Mouse (Mus musculus) left cerebral cortex, postnatal 36 days (tissue): ENCODE measurements around the gene Snrpg. TPM values are rescaled to one million over a fixed set of nuclear protein-coding genes. Genes with fewer than 3 reads are reported as not detected.
A peak's percentile ranks its signal among the peaks of the same experiment; 100 is the strongest.
"Not testable (repeated sequence)": the region's sequence is repeated elsewhere in the genome, so short reads cannot be mapped to it uniquely, and the experiment has no call there.

Experiments used
- DNase-seq, 2 experiments: peaks; one replicate each; pipeline ENCODE4 v3.0.0; 2021 to 2022; ENCODE audit warnings: low spot score in 2 of 2, mixed read lengths in 1 of 2
- intact Hi-C: fragments of 180-260 bp; cut with DNase I; formaldehyde crosslinking; loops from one replicate; pipeline ENCODE4 v1.15.1; 2025
- total RNA-seq, 2 experiments: library from RNA; stranded (reverse); gene quantifications; 2 replicates each; pipeline ENCODE4 v1.2.3; 2021

The Snrpg gene
- total RNA-seq, 2 experiments from 2014 or later = 55.8 to 66.0 TPM

DNA sequence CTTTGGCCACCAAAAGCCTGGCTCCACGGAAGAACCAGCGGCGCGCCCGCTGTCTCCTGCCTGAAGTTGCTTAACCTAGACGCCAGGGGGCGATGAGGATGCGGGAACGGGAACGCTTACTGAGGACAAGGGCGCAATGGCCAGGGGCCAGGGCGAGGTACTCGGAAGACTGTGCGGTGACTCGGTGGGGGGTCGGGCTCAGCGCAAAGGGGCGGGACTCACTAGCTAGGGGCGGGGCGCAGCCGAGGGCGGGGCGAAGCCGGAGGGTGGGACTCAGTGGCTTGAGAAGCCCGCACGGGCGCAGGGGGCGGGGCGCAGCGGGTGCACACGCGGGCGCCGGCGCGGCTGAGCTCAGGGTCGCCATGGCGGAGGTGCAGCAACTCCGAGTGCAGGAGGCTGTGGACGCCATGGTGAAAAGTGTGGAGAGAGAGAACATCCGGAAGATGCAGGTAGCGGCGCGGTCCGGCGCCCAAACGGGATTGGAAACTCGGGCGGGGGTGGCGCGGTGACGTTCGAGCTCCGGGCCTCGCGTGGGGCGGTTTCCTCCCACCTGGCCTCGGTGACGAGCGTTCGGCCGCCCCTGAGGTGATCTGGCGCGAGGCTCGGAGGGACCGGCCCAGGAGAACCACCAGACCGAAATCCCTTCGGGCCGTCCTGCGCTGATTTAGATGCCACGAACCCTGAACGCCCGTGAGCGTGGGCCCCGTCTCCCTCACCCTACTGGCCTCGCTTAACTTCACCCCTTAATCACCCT, 5.6 kb upstream of the Snrpg start, which contains the start of gene Fam136a:
TSS of gene Fam136a (plus strand) at position 276 of the 754 bp plus-strand sequence.
- peak; percentile 88 to 90 for DNase-seq
- intact Hi-C loops = loop anchor here (1.0 to 2.0 kb wide), 3 partner anchors 171 to 337 kb away; partner anchors contain the start of genes Add2 and Tgfa

DNA sequence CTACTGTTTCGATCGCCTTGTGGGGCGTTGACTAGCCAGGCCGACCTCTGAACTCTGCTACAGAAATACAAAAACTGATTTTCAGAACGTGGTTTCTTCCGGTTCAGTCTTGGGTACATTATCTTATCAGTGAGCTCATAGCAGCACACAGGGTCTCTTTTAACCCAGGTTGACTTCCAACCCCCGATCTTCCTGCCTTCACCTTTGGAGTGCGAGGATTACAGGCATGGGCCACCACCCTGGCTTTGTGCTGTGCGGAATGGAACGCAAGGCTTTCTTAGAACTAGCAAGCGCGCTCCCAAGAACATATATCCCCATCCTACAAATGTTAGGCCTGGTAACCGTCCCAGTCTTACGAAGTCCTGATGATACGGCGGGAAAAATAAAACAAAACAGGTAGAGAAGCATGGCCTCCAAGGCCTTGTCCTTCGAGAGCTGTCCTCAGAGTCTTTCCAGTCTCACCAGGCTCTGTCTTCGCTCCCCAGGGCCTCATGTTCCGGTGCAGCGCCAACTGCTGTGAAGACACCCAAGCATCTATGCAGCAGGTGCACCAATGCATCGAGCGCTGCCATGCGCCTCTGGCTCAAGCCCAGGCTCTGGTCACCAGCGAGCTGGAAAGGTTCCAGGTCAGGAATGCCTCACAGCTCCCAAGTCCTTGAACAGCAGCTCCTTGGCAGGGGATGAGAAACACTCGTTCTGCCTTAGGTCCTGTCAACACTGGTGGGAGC, 4.8 kb upstream of the Snrpg start:
- peak; percentile 35 for DNase-seq
- intact Hi-C loops = no loop called here

DNA sequence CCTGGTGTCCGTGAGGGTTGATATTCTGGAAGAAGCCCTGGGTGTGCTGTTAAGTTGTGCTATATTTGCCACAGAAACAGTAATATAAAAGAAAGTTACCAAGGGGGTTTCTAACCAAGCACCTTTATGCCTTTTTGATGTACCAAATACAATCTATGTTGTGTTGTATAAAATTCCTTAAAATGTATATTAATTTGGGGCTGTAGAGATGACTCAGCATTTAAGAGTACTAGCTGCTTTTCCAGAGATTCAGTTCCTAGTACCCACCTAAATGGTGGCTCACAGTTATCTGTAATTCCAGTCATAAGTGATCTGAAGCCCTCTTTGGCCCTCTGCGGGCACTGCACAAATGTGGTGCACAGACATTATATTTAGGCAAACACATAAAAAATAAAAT, 4.3 kb upstream of the Snrpg start:
- intact Hi-C loops = no loop called here
- DNase-seq = no peak

DNA sequence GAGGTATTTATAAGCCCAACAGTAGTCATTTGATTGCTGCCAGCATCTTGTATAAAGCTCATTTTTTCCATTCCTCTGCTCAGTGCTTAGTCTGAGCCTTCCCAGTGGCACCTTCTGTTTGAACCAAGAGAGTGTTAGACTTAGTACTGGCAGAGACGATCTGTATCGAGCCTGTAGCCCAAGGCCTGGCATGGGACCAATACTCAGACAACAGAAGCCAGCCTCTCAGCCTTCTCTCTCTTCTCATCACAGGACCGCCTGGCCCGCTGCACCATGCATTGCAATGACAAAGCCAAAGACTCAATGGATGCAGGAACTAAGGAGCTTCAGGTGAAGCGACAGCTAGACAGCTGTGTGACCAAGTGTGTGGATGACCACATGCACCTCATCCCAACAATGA, 2.6 kb upstream of the Snrpg start:
- DNase-seq = peak in 1 of 2 experiments; percentile 22
- intact Hi-C loops = no loop called here

DNA sequence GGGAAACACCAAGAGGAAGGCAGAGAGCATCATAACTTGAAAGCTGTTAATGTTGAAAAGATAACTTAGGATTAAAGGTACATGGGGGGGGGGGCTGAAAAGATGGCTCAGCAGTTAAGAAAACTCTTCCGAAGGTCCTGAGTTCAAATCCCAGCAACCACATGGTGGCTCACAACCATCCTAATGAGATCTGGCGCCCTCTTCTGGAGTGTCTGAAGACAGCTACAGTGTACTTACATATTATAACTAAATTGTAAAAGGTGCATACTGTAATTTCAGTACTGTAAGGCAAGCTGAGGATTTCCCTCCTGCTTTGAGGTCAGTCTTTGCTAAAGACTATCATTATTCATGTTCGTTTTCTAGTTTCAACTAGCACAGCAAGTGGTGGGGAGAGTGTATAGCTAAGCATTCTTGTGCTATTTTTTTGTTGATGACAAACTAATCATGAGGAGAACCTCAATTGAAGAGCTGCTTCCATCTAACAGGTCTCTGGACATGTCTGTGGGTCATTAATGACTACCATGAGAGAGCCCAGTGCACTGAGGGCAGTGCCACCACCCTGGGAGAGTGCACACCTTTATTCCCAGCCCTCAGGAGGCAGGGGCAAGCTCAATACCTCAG, 901 bp upstream of the Snrpg start:
- intact Hi-C loops = loop anchor here (2.0 kb wide), 1 partner anchor 27 kb away; the partner anchor contains the start of gene Pcyox1
- DNase-seq = no peak

DNA sequence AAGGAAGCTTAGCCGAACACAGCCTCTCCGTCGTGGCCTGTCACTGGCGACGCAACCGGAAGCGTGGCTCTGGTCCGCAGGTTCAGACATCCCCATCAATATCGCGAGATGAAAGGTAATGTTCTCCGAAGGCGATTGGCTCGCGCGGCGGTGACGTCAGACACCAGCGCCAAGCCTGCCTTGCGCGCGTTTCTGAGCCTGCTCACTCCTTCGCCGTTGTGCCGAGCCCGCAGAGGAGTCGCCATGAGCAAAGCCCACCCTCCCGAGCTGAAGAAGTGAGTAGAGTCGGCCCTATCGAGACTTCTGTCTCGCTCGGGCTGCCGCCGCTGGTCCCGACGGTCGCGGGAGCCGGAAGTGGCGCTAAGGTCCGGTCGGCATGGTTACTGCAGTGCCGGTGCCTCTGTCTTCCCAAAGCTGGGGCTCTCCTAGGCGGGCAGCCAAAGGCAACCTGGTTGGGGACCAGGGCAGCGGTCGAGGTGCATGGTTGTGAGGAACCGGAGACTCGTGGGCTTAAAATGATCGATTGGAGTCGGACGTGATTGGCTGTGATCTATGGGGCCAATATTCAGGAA, 322 bp downstream of the Snrpg start:
- peak; percentile 98 to 99 for DNase-seq
- intact Hi-C loops = loop anchor here (2.0 kb wide), 1 partner anchor 25 kb away; the partner anchor contains the start of gene Pcyox1

DNA sequence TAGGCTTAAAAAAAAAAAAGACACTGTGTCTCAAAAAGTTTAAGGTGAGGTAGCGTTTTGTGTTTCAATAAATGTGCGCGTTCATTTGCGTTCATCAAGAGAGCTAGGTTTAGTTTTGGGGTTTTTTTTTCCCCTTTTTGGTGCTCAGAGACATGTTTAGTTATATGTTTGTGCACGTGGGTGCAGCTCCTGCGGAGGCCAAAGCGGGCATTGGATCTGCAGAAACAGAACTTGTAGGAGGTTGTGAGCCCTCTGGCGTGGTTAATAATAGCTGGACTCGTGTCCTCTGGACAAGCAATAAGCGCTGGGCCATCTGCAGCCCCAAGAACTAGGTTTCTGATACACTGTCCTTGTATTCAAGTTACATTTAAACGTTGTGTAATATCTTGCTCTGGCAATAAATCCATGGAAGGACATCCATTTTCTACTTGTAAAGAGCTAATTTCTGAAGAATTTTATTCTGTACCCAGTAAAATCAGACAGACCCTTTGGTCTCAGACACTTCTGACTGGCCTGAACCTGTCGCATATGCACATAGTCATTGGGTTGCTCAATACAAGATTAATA, 929 bp downstream of the Snrpg start:
- intact Hi-C loops = loop anchor here (2.0 kb wide), 1 partner anchor 25 kb away; the partner anchor contains the start of gene Pcyox1
- DNase-seq = no peak

DNA sequence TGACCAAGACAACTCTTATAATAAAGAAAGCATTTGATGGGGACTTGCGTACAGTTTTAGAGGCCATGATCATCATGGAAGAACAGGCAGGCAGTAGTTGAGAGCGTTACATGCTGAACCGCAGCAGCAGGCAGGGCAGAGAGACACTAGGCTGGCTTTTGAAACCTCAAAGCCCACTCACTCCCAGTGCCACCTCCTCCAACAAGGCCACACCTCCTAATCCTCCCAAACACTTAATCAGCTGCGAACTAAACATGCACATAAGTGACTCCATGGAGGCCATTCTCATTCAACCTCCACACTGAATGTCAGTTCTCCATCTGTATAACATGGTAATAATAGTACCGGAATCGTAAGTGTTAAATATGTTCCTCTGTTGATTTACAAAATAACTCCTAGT, 2.5 kb downstream of the Snrpg start:
- intact Hi-C loops = no loop called here
- no peak for DNase-seq

DNA sequence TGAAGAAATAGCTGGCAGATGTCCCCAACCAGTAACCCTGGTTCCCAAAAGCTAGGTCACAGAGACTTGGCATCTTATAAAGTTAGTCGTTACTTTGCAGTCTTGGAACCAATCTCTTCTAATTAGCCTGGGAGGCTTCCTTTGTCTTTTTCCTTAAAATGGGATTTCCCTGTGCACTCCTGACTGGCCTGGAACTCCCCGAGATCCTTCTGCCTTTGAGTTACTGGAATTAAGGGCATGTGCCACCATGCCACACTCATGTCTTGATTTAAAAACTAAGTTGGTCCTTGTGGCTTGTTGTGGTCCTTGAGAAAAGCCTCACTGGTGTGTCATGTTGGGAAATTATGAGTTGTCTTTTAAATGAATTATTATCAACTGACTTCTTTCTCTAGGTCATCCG, 7.2 kb downstream of the Snrpg start:
- intact Hi-C loops = no loop called here
- no peak for DNase-seq

DNA sequence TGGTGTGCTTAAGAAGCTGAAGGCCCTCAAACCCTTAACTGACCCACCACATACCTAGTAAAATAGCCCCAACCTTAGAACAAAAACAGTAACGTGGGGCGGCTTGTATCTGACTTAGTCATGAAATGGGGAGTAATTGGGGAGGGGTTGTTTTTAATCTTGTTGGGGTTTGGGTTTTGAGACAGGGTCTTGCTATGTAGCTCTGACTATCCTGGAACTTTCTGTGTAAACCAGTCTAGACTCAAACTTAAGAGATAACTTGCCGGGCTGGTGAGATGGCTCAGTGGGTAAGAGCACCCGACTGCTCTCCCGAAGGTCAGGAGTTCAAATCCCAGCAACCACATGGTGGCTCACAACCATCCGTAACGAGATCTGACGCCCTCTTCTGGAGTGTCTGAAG, 9.0 kb downstream of the Snrpg start:
- intact Hi-C loops = not testable (repeated sequence)

DNA sequence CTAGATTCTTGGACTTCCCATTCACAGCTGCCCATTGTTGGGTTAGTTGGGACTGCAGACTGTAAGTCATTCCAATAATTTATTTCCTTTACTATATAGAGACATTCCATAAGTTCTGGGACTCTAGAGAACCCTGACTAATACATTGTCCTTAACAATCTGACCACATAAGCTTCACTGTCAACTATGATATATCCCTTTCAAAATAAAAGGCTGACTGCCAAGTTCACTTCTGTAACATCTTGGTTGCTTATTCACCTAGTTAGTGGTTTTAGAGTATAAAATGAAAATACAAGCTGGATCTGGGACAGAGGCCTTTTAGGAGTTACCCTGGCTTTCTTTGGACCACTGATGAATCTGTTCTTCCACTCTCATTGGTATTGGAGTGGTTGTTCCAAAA, 11.4 kb downstream of the Snrpg start:
- no peak for DNase-seq
- intact Hi-C loops = no loop called here

More for the DNA sequence above, 9.0 kb downstream of the Snrpg start:
- not testable (repeated sequence) for DNase-seq

DNA sequence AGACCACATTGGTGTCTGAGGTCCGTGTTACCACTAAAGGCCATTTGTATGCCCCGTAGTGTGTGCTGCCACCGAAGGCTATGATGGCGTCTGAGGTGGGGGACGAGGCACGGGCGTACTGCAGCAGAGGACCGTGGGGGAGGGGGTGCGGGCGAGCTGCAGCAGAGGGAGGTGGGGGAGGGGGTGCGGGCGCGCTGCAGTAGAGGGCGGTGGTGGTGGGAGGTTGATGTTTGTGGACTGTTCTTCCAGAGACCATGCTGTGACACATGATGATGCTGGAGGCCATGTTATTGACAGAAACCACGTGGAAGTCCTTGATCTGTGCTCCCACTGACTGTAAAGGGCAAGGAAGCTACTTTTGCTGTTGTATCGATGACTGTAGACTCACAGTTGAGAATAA, 12.3 kb downstream of the Snrpg start:
- no peak for DNase-seq
- intact Hi-C loops = no loop called here

DNA sequence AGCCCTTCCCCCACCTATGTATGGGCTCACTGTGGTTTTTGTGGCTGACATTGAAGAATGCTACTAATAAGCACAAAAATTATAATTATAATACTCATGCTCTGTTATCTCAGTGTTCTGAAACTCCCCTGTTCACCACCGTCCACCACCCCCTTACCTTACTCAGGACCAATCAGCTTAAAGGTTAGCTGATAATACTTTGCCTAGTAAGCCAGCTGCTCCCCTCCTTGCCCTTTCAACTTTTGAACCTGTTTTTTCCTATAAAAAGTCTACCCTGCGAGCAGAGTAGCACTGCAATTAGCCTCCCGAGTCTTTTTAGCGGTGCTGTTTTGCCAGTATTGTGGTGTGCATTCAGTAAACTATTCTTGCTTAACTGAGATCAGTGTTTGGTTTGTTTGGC, 13.6 kb downstream of the Snrpg start:
- no peak for DNase-seq
- intact Hi-C loops = no loop called here

DNA sequence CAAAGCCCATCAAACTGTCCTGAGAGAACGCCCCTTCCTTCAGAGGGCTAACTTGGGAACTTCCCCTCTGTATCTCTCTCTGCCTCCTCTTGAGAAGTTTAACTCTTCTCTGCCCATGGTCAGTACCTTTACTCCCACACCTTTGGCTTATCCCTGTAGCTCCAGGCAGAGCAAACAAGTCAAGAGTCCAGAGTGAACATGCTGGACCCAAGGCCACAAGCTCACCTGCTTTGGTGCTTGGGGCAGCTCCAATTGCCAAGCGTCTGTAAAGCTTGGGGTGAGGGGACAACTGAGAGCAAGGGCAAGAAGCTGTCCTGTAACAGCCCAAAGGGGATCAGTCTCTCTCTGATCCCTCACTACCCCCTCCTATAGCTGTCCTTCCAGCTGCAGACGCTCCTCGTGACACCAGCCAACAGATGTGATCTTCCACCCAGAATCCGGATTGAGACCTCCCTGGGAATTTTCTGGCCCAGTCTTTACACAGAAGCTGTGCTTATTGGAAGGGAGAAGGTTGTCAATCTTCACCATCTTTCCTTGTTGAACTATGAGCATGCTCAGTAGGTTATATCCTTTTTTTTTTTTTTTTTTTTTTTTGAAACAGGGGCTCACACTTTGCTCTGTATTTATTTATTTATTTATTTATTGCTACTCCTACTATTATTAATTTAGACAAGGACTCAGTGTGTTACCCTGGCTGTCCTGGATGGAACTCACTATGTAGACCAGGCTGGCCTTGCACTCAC, 14.4 kb downstream of the Snrpg start:
- no peak for DNase-seq

DNA sequence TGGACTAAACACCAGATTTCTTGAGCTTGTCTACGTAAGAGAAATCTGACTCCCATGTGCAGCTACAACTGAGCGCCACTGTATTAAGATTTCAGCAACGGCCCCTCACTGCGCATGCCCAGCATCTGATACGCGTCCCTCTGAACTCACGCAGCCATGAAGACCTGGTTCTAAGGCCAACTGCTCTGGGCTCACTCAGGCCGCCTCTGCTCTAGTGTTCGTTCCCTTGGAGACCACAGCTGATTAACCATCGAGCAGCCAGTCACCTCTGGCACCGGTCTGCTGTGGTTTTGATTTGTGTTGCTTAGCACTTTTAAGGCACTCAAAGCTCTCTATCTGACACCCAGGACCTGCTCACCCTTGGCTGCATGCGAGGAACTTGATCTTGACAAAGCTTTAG, 16.2 kb downstream of the Snrpg start:
- DNase-seq = no peak
- intact Hi-C loops = no loop called here

More for the DNA sequence above, 14.4 kb downstream of the Snrpg start:
- intact Hi-C loops = no loop called here

DNA sequence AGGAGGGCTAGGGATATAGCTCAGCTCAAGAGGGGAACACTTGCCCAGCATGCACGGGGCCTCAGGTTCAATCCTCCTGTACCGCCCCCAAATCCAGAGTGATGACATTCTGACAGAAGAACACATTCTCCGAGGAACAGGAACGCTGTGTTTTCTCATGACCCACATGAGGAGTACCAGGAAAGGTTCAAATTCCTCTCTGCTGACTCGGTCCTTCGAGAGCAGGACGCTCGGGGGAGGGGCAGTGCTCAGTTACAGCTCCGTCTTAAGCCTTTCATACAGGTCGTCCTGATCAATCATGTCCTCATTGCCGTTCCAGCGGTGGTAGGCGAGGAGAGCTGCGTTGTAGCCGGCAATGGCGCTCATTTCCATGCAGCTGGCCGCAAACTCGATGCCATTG, 17.4 kb downstream of the Snrpg start:
- DNase-seq = no peak
- intact Hi-C loops = no loop called here

DNA sequence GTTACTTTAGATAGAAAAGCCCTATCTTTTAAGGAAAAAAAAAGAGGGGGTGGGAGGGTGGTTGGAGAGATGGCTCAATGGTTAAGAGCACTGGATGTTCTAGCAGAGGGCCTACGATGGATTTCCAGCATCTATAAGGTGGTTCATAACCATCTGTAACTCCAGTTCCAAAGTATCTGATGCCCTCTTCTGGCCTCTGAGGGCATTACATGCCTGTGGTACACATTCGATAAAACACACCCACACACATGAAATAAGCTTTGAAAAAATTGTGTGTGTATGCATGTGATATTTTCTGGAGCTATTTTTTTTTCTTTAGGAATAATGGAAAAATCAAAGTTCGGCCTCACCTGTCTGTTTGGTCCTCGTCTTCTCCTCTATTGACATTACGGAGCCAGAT, 20.2 kb downstream of the Snrpg start:
- DNase-seq = no peak
- intact Hi-C loops = no loop called here

DNA sequence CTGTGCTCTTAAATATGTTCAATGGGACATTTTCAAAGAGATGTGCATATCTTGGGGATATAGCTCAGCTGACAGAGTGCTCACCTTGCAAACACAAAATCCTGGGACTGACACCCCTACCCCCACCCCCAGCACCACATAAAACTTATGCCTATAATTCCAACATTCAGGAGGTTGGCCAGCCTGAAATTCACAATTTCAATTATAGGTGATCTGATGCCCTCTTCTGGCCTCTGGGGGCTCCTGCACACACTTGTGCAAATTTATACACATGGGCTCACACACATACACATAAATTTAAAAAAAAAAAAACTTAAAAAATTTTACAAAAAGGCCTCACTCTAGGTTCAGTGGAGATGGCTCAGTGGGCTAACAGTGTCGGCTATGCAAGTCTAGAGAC, 22.1 kb downstream of the Snrpg start:
- DNase-seq = no peak
- intact Hi-C loops = no loop called here

DNA sequence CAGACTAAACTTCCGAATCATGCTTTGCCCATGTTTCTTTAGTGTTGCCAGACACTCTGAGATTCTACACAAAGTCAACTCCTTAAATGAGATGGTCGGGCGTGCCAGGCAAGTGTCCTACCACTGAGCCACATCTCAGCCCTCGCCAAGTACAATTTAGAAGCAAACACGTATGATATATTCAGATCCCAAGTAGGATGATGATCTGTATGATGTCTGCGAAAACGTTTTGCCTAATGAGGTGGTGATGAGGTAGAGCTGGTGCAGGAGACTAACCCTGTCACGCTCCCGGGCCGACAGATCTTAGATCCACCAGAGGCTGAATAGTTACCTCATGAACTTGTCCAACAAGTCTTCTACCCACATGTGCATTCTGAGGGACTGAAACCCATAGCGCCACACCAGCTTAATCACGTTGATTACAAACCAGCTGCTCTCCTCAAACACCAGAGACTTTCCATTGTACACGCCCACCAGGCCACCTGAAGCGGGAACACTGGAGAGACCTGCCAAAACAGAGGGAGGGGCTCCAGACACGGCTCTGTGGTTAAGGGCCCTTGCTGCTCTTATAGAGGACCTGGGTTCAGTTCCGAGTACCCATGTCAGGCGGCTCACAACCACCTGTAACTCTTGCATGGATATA, 23.1 kb downstream of the Snrpg start:
- DNase-seq = no peak
- intact Hi-C loops = no loop called here
